Mouse (Mus musculus) left cerebral cortex, adult 11 months (tissue): ENCODE measurements around the gene Slc5a5.

Experiments
- DNase-seq: peaks from one replicate; pipeline ENCODE4 v3.0.0; 2022; ENCODE audit warnings: low spot score

Slc5a5 gene

GRCm38 (mm10) chr8:70853863-70854262 is 38.7 kb downstream of the Slc5a5 start:
- no peak for DNase-seq

GRCm38 (mm10) chr8:70852595-70853231 is 39.8 kb downstream of the Slc5a5 start:
- no peak for DNase-seq

- no peak for DNase-seq
Observed at GRCm38 (mm10) chr8:70851837-70852236, 40.7 kb downstream of the Slc5a5 start.

- DNase-seq, result no peak
Observed at GRCm38 (mm10) chr8:70850947-70851346, 41.6 kb downstream of the Slc5a5 start.

GRCm38 (mm10) chr8:70850132-70850845 is 42.3 kb downstream of the Slc5a5 start:
- no peak for DNase-seq

DNA sequence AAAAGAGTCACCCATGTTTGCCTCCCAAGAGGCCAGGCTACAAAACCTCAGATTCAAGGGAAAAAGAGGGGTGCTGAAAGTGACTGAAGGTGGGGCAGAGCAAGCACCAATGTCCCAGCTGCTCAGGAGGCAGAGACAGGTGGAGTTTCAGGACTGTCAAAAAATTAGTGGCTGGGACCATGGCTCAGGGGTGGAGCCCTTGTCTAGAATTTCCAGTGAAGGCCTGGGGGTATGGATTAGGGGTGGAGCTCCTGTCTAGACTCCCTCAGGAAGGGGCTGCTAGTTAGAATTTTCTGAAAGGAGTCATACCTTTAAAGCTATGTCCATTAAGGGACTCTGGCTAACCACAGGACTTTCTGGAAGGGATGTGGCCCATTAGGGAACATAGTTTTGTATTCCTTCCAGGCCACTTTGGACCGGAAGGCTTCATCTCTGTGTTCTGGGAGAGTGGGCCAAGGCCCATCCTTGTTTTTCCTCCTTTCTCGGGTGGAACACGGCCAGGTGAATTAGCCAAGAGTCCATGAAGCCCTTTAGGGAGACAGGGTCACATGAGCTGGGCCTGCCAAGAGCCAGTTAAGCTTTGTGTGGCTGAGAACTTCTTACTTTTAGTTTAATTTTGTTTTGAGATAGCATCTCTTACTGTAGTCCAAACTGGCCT is 43.1 kb downstream of the Slc5a5 start:
- no peak for DNase-seq

- no peak for DNase-seq
Observed at GRCm38 (mm10) chr8:70846371-70847154, 46.0 kb downstream of the Slc5a5 start.

DNA sequence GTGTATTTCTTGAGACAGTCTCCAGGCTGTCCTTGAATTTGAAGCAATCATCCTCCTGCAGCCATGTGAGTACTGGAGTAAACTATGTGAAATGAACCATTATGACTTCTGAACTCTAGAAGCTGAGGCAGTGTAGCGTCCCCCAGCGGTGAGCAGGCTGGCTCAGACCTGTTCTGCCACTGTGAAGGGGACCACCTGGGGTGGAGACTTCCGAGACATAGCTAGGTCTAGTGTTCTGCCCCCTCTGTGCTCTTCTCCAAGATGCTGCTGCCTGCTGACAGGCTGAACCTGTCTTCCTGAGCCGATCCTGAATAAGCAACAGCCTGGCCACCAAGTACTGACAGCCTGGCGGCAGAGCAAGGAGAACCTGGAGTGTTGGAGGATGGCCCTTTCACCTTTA is 47.4 kb downstream of the Slc5a5 start:
- no peak for DNase-seq

GRCm38 (mm10) chr8:70844523-70844922 is 48.0 kb downstream of the Slc5a5 start:
- peak; percentile 78 for DNase-seq

GRCm38 (mm10) chr8:70843941-70844340 is 48.6 kb downstream of the Slc5a5 start:
- no peak for DNase-seq

DNA sequence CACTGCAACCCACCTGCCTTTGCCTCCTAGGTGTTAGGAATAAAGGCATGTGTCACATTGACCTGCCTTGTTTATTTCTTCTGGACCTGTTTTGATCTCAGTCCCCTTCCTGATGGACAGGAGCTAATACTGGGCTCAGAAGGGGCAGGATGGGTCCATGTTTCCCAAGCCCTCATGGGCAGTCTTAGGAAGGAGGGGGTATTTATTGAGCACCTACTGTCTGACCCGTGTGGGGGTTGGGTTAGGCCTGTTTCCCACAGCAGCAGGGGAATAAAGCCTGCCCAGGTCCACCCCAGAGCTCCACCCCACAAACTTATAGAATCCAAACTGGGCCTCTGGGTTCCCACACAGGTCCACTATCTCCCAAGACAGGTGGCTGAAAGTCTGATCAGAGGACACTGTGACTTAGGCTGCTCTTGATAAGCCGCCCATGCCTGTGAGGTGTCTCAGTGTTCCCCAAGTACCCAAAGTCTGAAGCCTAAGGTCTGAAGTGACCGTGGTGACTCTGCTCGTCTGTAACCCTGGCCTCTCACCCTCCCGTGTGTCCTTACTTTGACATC is 49.3 kb downstream of the Slc5a5 start:
- DNase-seq, result no peak

DNA sequence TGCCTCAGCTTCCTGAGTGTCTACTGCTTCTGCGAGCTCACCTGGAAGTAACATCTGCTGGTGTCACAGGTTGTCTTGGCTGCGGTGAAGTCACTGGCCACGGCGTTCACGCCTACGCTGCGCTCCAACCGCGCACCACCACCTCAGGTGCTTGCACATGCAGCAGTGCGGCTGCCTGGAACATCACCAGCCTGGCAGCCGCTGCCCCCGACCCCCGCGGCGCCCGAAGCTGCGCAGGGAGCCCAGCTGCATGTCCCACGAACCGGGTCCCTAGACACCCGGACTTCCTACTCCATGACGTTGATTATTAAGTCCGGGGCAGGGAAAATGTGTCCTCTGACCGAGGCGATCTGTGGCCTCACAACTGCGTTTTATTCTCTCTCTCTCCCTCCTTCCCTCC is 50.1 kb downstream of the Slc5a5 start:
- no peak for DNase-seq

DNA sequence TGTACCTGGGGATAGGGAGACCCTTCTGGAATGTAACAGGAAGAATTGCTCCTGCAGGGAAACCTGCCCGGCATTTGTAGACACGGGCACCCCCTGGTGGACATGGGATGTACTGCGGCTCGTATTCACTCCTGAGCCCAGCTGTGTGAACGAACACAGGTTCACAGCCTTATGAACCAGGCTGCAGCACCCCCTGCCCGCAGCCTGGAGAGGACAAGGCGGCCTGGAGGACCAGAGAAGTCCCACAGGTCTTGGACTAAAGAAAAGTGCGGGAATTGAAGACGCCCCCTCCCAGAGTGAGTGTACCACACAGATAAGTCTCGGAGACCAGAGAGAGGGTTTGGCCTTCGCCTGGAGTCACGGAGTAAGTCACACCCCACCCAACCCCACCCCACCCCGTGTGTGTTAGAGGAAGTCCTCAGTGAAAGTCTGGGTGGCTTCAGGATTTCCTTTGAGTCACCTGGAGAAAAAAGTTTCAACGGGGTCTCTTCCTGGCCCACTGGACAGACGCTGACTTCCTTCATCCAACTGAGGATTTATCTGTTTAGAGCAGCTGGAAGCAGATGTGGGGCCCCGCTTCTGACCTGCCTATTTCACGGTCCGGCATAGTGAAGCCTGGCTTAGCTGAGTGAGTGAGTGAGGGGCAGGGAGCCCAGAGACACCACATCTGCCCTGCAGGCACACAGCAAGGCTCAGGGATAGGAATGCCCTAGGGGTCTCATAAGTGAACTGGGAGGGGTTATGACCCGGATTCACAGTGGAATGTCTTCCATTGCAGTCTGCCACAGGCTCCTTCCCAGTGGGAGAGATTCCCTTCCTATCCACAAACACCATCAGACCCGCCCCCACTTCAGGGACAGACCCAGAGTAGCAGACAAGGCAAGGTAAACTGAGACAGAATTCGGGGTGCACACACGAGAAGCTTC is 51.1 kb downstream of the Slc5a5 start:
- peak; percentile 78 for DNase-seq

DNA sequence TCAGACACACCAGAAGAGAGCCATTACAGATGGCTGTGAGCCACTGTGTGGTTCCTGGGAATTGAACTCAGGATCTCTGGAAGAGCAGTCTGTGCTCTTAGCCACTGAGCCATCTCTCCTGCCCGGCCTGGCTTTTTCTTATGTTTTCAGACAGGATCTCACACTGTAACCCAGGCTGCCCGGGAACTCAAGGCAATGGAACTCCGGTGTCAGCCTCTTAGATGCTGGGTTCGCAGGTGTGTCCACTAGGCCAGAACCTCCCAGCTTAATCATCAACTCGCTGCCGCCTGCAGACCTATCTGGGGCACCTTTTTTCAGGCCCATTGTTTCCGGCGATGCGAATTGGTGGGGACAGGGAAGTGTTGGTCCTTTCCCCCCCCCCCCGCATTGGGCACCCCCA is 52.0 kb downstream of the Slc5a5 start:
- no peak for DNase-seq

GRCm38 (mm10) chr8:70839408-70840351 is 52.9 kb downstream of the Slc5a5 start, which contains the start of gene Arrdc2:
TSS of gene Arrdc2 (minus strand) at chr8:70839720.
- DNase-seq, result peak; percentile 100

DNA sequence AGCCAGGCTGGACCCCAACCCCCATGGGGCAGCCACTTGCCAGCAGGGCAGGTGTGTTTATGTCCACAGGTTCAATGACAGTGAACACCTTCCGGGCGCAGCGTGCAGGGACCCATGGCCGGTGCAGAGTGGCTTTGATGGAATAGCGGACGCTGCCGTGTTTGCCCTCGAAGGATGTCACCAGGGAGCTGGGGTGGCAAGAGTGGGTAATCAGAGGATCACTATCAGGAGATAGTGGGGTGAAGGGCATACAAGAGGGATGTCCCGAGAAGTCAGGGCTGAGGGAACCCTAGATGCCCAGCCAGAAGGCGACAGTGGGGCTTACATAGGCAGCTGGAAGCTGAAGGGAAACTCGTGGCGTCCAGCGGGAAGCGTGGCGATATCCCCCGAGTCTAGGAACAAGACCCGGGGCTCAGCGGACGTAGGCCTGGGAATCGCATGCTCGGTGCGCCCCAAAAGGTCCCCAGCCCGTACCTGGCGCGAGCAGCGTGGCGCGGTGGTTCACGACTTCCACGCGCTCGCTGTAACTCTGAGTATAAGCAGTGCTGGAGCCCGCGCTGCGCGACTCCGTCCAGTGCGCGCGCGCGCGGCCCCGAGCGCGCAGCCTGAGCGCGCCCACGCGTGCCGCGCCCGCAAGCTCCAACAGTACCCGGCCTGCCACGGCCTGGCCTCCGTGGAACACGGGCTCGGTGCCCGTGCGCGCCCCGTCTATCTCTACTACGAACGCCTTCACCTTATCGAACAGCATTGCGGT is 53.7 kb downstream of the Slc5a5 start:
- no peak for DNase-seq

GRCm38 (mm10) chr8:70836666-70837065 is 55.9 kb downstream of the Slc5a5 start:
- DNase-seq, result no peak

- DNase-seq, result no peak
Observed at GRCm38 (mm10) chr8:70834071-70834470, 58.5 kb downstream of the Slc5a5 start.

DNA sequence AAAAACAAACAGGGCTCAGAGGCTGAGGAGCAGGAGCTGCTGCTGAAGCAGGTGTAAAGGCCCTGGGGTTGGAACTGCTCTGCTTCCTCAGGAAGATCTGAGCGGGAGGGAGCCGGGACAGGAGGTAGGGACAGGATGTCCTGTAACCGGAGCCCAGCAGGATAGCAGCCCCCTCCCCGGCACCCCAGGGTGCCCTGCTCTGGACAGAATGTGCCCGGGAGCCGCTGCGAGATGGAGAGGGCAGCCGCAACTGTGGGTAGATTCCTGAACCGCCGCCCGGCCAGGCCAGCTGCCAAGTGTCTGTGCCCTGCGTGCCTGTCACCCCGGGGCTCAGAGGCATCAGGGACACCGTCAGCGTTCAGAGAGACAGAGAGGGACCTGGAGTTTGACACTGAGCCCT is 59.0 kb downstream of the Slc5a5 start:
- no peak for DNase-seq
